Mouse (Mus musculus) adrenal gland, postnatal 25 days (tissue): Measurements from ENCODE around the gene Gm12695. TPM values are rescaled to one million over a fixed set of nuclear protein-coding genes. Genes with fewer than 3 reads are reported as not detected.

Source experiments
- DNase-seq: peaks from one replicate; pipeline ENCODE4 v3.0.0; 2021; ENCODE audit warnings: mixed read lengths
- total RNA-seq: library from RNA; stranded (reverse); gene quantifications from 2 replicates; pipeline ENCODE4 v1.2.3, GENCODE M21; 2021

Gm12695 gene
- total RNA-seq, 1 experiment from 2014 or later = not detected

- no peak for DNase-seq
Observed at GRCm38 (mm10) chr4:96697511-96698217, 87.3 kb downstream of the Gm12695 start.

GRCm38 (mm10) chr4:96696614-96697360 is 88.2 kb downstream of the Gm12695 start:
- peak; percentile 25 for DNase-seq

- DNase-seq = no peak
Observed at GRCm38 (mm10) chr4:96687358-96687803, 97.6 kb downstream of the Gm12695 start.

GRCm38 (mm10) chr4:96683474-96683873 is 101.5 kb downstream of the Gm12695 start:
- no peak for DNase-seq

GRCm38 (mm10) chr4:96680966-96681365 is 104.0 kb downstream of the Gm12695 start:
- DNase-seq = no peak

GRCm38 (mm10) chr4:96680233-96680632 is 104.8 kb downstream of the Gm12695 start:
- DNase-seq = peak; percentile 23

Other genes with a start within 250 kb of the Gm12695 start
- gene Cyp2j6, start 231.5 kb downstream of the Gm12695 start, total RNA-seq = 5.9 and 7.3 TPM in 2 replicates
- gene Cyp2j9, start 193.6 kb downstream of the Gm12695 start, total RNA-seq = 0.90 and 1.1 TPM in 2 replicates
- 2.6 TPM in 1 of 2 replicates, not detected in the other for gene Cyp2j5, start 121.0 kb downstream of the Gm12695 start, total RNA-seq